In genomic region chr10:105544004-105545003, GRCm38 (mm10) we compare ENCODE assay signal across 31 mouse cellular contexts. TPM values are rescaled to one million over a fixed set of nuclear protein-coding genes. Genes with fewer than 3 reads are reported as not detected.
DNase-seq lines count a peak whose midpoint lies in the region; ATAC-seq and TF ChIP-seq lines count a peak whose summit lies in the region.
"Had no signal": no experiment of that assay in that cellular context is flagged by ENCODE, and none has a peak within 500 bp of the region (broad histone marks: within the 10 kb centered on the region; RNA-seq: fewer than 3 reads in every experiment).

No protein-coding gene starts in this region.

- WGBS in forebrain, postnatal 0 days = 86% methylated on average over 2 of the region's 2 CpGs
- WGBS in forebrain, embryonic 12.5 days = 77% methylated on average over 2 of the region's 2 CpGs
- WGBS in lung, postnatal 0 days = 86% methylated on average over 2 of the region's 2 CpGs
- 85% methylated on average over 2 of the region's 2 CpGs for WGBS in intestine, embryonic 15.5 days
- 89% methylated on average over 2 of the region's 2 CpGs for WGBS in stomach, embryonic 16.5 days

- H3K4me3 ChIP-seq in forebrain, postnatal 0 days (ENCODE audit: low read depth, low read length) = no peak overlapping the region
- no peak overlapping the region for H3K4me3 ChIP-seq in forebrain, embryonic 12.5 days (replicated peaks)
- no peak overlapping the region for H3K4me3 ChIP-seq in lung, postnatal 0 days (ENCODE audit: low read depth, low read length)
- no peak overlapping the region for H3K4me3 ChIP-seq in intestine, embryonic 15.5 days (replicated peaks)
- H3K4me3 ChIP-seq in stomach, embryonic 16.5 days (replicated peaks; ENCODE audit: low read length) = no peak overlapping the region
- H3K4me3 ChIP-seq: embryonic facial prominence, embryonic 13.5 days; erythroblast, embryonic 14.5 days; heart, embryonic 10.5 days; heart, embryonic 15.5 days; kidney, embryonic 15.5 days; limb, embryonic 13.5 days; midbrain, embryonic 10.5 days; midbrain, embryonic 15.5 days had no signal

- no peak overlapping the region for H3K27ac ChIP-seq in forebrain, postnatal 0 days (ENCODE audit: low read depth, low read length)
- no peak overlapping the region for H3K27ac ChIP-seq in forebrain, embryonic 12.5 days
- H3K27ac ChIP-seq in lung, postnatal 0 days (ENCODE audit: low read length) = 0 out of 2 replicates have a peak overlapping the region, but pooled peaks have one; percentile 1
- no peak overlapping the region for H3K27ac ChIP-seq in intestine, embryonic 15.5 days
- H3K27ac ChIP-seq in stomach, embryonic 16.5 days (ENCODE audit: low read length) = no peak overlapping the region
- H3K27ac ChIP-seq: embryonic facial prominence, embryonic 13.5 days; heart, embryonic 10.5 days; heart, embryonic 15.5 days; hindbrain, embryonic 14.5 days; kidney, embryonic 15.5 days; limb, embryonic 13.5 days; midbrain, embryonic 10.5 days; midbrain, embryonic 15.5 days had no signal

- no peaks in the 10 kb centered on the region for H3K27me3 ChIP-seq in forebrain, postnatal 0 days (ENCODE audit: insufficient read depth, low read length)
- H3K27me3 ChIP-seq in forebrain, embryonic 12.5 days = no peaks in the 10 kb centered on the region
- no peaks in the 10 kb centered on the region for H3K27me3 ChIP-seq in lung, postnatal 0 days (replicated peaks; ENCODE audit: insufficient read depth, low read length)
- no peaks in the 10 kb centered on the region for H3K27me3 ChIP-seq in intestine, embryonic 15.5 days (replicated peaks)
- H3K27me3 ChIP-seq in stomach, embryonic 16.5 days (ENCODE audit: control insufficient read depth, insufficient read depth, low read length) = no peaks in the 10 kb centered on the region
- H3K27me3 ChIP-seq: embryonic facial prominence, embryonic 13.5 days; heart, embryonic 15.5 days; kidney, embryonic 15.5 days; limb, embryonic 13.5 days; midbrain, embryonic 15.5 days; Patski had no signal

- ATAC-seq in forebrain, postnatal 0 days = peak; percentile 38
- ATAC-seq in forebrain, embryonic 12.5 days (ENCODE audit: low FRiP score) = no peak
- ATAC-seq in lung, postnatal 0 days = peak; percentile 87
- ATAC-seq in intestine, embryonic 15.5 days = peak; percentile 94
- peak; percentile 92 for ATAC-seq in stomach, embryonic 16.5 days (ENCODE audit: insufficient read depth, low FRiP score)
- no peak for ATAC-seq in megakaryocyte progenitor cell, adult 5-6 weeks (replicated peaks; ENCODE audit: poor library complexity)
- ATAC-seq: midbrain, embryonic 15.5 days; Patski had no signal

- no peak overlapping the region for H3K9ac ChIP-seq in forebrain, postnatal 0 days
- no peak overlapping the region for H3K9ac ChIP-seq in forebrain, embryonic 12.5 days
- no peak overlapping the region for H3K9ac ChIP-seq in lung, postnatal 0 days (replicated peaks; ENCODE audit: low read depth)
- no peak overlapping the region for H3K9ac ChIP-seq in intestine, embryonic 15.5 days
- H3K9ac ChIP-seq in stomach, embryonic 16.5 days (ENCODE audit: low read length) = no peak overlapping the region
- H3K9ac ChIP-seq: embryonic facial prominence, embryonic 13.5 days; heart, embryonic 15.5 days; hindbrain, embryonic 14.5 days; kidney, embryonic 15.5 days; limb, embryonic 13.5 days; midbrain, embryonic 15.5 days had no signal

- H3K36me3 ChIP-seq in forebrain, postnatal 0 days (ENCODE audit: insufficient read depth) = no peaks in the 10 kb centered on the region
- no peaks in the 10 kb centered on the region for H3K36me3 ChIP-seq in forebrain, embryonic 12.5 days (replicated peaks)
- H3K36me3 ChIP-seq in lung, postnatal 0 days (ENCODE audit: insufficient read depth, low read length) = no peaks in the 10 kb centered on the region
- no peaks in the 10 kb centered on the region; the same call in 1 of the 2 replicates for H3K36me3 ChIP-seq in intestine, embryonic 15.5 days
- no peaks in the 10 kb centered on the region for H3K36me3 ChIP-seq in stomach, embryonic 16.5 days (ENCODE audit: control insufficient read depth, insufficient read depth, low read length)
- H3K36me3 ChIP-seq: G1E; heart, embryonic 10.5 days; heart, embryonic 15.5 days; midbrain, embryonic 15.5 days had no signal

- no peaks in the 10 kb centered on the region for H3K9me3 ChIP-seq in forebrain, postnatal 0 days (ENCODE audit: low read length)
- H3K9me3 ChIP-seq in forebrain, embryonic 12.5 days = no peaks in the 10 kb centered on the region
- no peaks in the 10 kb centered on the region for H3K9me3 ChIP-seq in lung, postnatal 0 days (ENCODE audit: low read length)
- no peaks in the 10 kb centered on the region for H3K9me3 ChIP-seq in intestine, embryonic 15.5 days
- no peaks in the 10 kb centered on the region for H3K9me3 ChIP-seq in stomach, embryonic 16.5 days (replicated peaks; ENCODE audit: control insufficient read depth, low read length)
- H3K9me3 ChIP-seq: embryonic facial prominence, embryonic 13.5 days; G1E; heart, embryonic 10.5 days; heart, embryonic 15.5 days; kidney, embryonic 15.5 days; limb, embryonic 13.5 days; midbrain, embryonic 10.5 days; midbrain, embryonic 15.5 days had no signal

- DNase-seq in forebrain, postnatal 0 days = no peak
- DNase-seq in lung, postnatal 0 days (ENCODE audit: low spot score) = peak; percentile 68
- no peak for DNase-seq in lung, postnatal 25 days (ENCODE audit: low spot score)
- DNase-seq in yolk sac, embryonic 10.5 days (ENCODE audit: low spot score) = no peak
- DNase-seq: adrenal gland, postnatal 14 days; cerebellum, adult 11 months; cerebellum, adult 9-11 months; gastrocnemius, postnatal 25 days; heart, adult 11 months; kidney, adult 18-20 months; kidney, postnatal 25 days; lung, postnatal 10 days; right cerebral cortex, adult 18-20 months; right cerebral cortex, postnatal 4 days; thymus, postnatal 4 days had no signal

- TF ChIP-seq CTCF in forebrain, postnatal 0 days (IDR thresholded peaks at IDR 0.05; ENCODE audit: low read depth) = no peak
- no peak for TF ChIP-seq CTCF in lung, postnatal 0 days (IDR thresholded peaks at IDR 0.05)

- TF ChIP-seq EP300 in lung, postnatal 0 days (IDR thresholded peaks at IDR 0.05) = no peak

- H3K4me2 ChIP-seq in forebrain, postnatal 0 days (ENCODE audit: low read depth) = no peak overlapping the region
- H3K4me2 ChIP-seq in forebrain, embryonic 12.5 days = no peak overlapping the region
- no peak overlapping the region for H3K4me2 ChIP-seq in lung, postnatal 0 days (replicated peaks; ENCODE audit: low read depth, low read length)
- no peak overlapping the region for H3K4me2 ChIP-seq in intestine, embryonic 15.5 days (replicated peaks)
- H3K4me2 ChIP-seq in stomach, embryonic 16.5 days (ENCODE audit: low read depth, low read length) = no peak overlapping the region
- H3K4me2 ChIP-seq: embryonic facial prominence, embryonic 13.5 days; heart, embryonic 15.5 days; hindbrain, embryonic 14.5 days; kidney, embryonic 15.5 days; limb, embryonic 13.5 days; liver, embryonic 11.5 days; midbrain, embryonic 15.5 days had no signal

- no peaks in the 10 kb centered on the region for H3K4me1 ChIP-seq in forebrain, postnatal 0 days (ENCODE audit: insufficient read depth)
- peaks cover 13% of the 10 kb centered on the region; the same call in 1 of the 2 replicates for H3K4me1 ChIP-seq in forebrain, embryonic 12.5 days
- H3K4me1 ChIP-seq in lung, postnatal 0 days (ENCODE audit: insufficient read depth, low read depth, low read length) = peaks cover 2% of the 10 kb centered on the region; the same call in 1 of the 2 replicates
- H3K4me1 ChIP-seq in intestine, embryonic 15.5 days (replicated peaks) = no peaks in the 10 kb centered on the region
- H3K4me1 ChIP-seq in stomach, embryonic 16.5 days (ENCODE audit: control insufficient read depth, insufficient read depth, low read length) = no peaks in the 10 kb centered on the region
- H3K4me1 ChIP-seq: embryonic facial prominence, embryonic 13.5 days; heart, embryonic 10.5 days; heart, embryonic 15.5 days had no signal

RNA-seq across cellular contexts. Expression of gene Tmtc2, which starts 29.9 kb away (rescaled TPM):
- total RNA-seq in forebrain, postnatal 0 days (2014; rRNA removed) = 8.5 and 11.1 TPM in 2 replicates
- 3.2 and 4.6 TPM in 2 replicates for polyA plus RNA-seq in forebrain, postnatal 0 days (2015; fragmentation: Nextera tagmentation; extraction: Ambion mirVana)
- 9.6 and 10.3 TPM in 2 replicates for polyA plus RNA-seq in forebrain, embryonic 12.5 days (2016; fragmentation: Nextera tagmentation; extraction: Ambion mirVana)
- 7.2 and 10.2 TPM in 2 replicates for polyA plus RNA-seq in lung, postnatal 0 days (2015; fragmentation: Nextera tagmentation; extraction: Ambion mirVana)
- 8.7 and 9.1 TPM in 2 replicates for polyA plus RNA-seq in intestine, embryonic 15.5 days (2015; fragmentation: Nextera tagmentation; extraction: Ambion mirVana)
- polyA plus RNA-seq in stomach, embryonic 16.5 days (2015; fragmentation: Nextera tagmentation; extraction: Ambion mirVana) = 8.9 and 9.6 TPM in 2 replicates
- total RNA-seq in megakaryocyte progenitor cell, adult 5-6 weeks (2015) = 0.39 and 0.99 TPM in 2 replicates
- total RNA-seq in megakaryocyte progenitor cell, adult 5-6 weeks (2017) = 0.34 and 0.62 TPM in 2 replicates

Comparison
In these comparisons a context has a peak if more than half of its experiments do, and no peak if none do; other contexts are left out.
1. ATAC-seq: peak in forebrain, postnatal 0 days (single experiment), lung, postnatal 0 days (single experiment), intestine, embryonic 15.5 days (single experiment) and stomach, embryonic 16.5 days (single experiment); none in forebrain, embryonic 12.5 days (single experiment) and megakaryocyte progenitor cell, adult 5-6 weeks (single experiment).